Mouse (Mus musculus) neural tube, embryonic 13.5 days (tissue): Measurements from ENCODE around the gene Stradb. TPM values are rescaled to one million over a fixed set of nuclear protein-coding genes. Genes with fewer than 3 reads are reported as not detected.
A peak's percentile ranks its signal among the peaks of the same experiment; 100 is the strongest.
"Not testable (repeated sequence)": the region's sequence is repeated elsewhere in the genome, so short reads cannot be mapped to it uniquely, and the experiment has no call there.

Experiments used
- ATAC-seq: fragments of 200-750 bp; cut with Nextera tagmentation; 2 replicates; pipeline ENCODE4 v1.8.0; 2017; ENCODE audit warnings: low read depth, mild to moderate bottlenecking, moderate TSS enrichment, moderate library complexity
- H3K27ac ChIP-seq: fragments of 300-500 bp; sonication (generic); replicated peaks from 2 replicates; pipeline ENCODE4 v1.5.1; 2015; ENCODE audit warnings: moderate library complexity, mild to moderate bottlenecking, inconsistent platforms
- H3K27me3 ChIP-seq: fragments of 300-500 bp; sonication (generic); 2 replicates; pipeline ENCODE4 v1.6.1; 2015; ENCODE audit warnings: mild to moderate bottlenecking, inconsistent platforms
- H3K36me3 ChIP-seq: fragments of 300-500 bp; sonication (generic); 2 replicates; pipeline ENCODE4 v1.6.1; 2015; ENCODE audit warnings: mild to moderate bottlenecking, inconsistent platforms
- H3K4me1 ChIP-seq: fragments of 300-500 bp; sonication (generic); replicated peaks from 2 replicates; pipeline ENCODE4 v1.6.1; 2015; ENCODE audit warnings: inconsistent platforms
- H3K4me2 ChIP-seq: fragments of 300-500 bp; sonication (generic); 2 replicates; pipeline ENCODE4 v1.6.1; 2015; ENCODE audit warnings: inconsistent platforms, mild to moderate bottlenecking, moderate library complexity
- H3K4me3 ChIP-seq: fragments of 300-500 bp; sonication (generic); 2 replicates; pipeline ENCODE4 v1.5.1; 2015; ENCODE audit warnings: mild to moderate bottlenecking, inconsistent platforms
- H3K9ac ChIP-seq: fragments of 300-500 bp; sonication (generic); 2 replicates; pipeline ENCODE4 v1.6.1; 2015; ENCODE audit warnings: moderate library complexity, mild to moderate bottlenecking, inconsistent platforms
- H3K9me3 ChIP-seq: fragments of 300-500 bp; sonication (generic); 2 replicates; pipeline ENCODE4 v1.6.1; 2016; ENCODE audit warnings: inconsistent platforms
- WGBS: fragments of 180-500 bp; shearing (Covaris S2); methylation state at CpG from one replicate; pipeline ENCODE4 v1.1.7; 2015; 5-methylcytosine and 5-hydroxymethylcytosine counted together
- polyA plus RNA-seq: library from polyadenylated mRNA; unstranded; fragments of >200 nt; fragmentation: Nextera tagmentation; extraction: Ambion mirVana; gene quantifications from 2 replicates; pipeline ENCODE4 v1.2.1, GENCODE M21; 2015

The Stradb gene
- polyA plus RNA-seq, 1 experiment from 2014 or later = 72.9 TPM

DNA sequence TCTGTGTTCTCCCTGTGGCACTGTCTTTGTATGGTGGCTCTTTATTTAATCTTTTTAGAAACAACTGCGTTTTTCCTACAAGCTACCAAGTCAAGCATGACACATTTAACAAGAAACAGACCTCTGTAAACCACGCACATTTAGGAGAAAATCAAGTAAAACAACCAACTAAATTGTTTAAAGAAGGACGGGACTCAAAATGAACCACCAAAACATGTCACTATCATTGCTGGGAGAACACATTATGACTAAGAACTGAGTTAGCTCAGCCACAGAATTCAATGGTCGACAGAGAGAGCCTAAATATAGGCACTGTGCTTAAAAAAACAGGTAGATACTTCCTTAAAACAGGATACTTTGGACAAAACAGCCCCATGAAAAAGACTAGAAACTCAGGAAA, 20.3 kb upstream of the Stradb start:
- Histone ChIP-seq H3K9me3 (no peaks in the 10 kb centered on the region), H3K27me3 (no peaks in the 10 kb centered on the region), H3K27ac (no peak overlapping the region), H3K4me2 (no peak overlapping the region), H3K4me1 (peaks cover 20% of the 10 kb centered on the region), H3K36me3 (no peaks in the 10 kb centered on the region), H3K9ac (no peak overlapping the region), H3K4me3 (no peak overlapping the region)
- ATAC-seq = no peak
- 74% methylated on average over 4 of the region's 4 CpGs for WGBS

DNA sequence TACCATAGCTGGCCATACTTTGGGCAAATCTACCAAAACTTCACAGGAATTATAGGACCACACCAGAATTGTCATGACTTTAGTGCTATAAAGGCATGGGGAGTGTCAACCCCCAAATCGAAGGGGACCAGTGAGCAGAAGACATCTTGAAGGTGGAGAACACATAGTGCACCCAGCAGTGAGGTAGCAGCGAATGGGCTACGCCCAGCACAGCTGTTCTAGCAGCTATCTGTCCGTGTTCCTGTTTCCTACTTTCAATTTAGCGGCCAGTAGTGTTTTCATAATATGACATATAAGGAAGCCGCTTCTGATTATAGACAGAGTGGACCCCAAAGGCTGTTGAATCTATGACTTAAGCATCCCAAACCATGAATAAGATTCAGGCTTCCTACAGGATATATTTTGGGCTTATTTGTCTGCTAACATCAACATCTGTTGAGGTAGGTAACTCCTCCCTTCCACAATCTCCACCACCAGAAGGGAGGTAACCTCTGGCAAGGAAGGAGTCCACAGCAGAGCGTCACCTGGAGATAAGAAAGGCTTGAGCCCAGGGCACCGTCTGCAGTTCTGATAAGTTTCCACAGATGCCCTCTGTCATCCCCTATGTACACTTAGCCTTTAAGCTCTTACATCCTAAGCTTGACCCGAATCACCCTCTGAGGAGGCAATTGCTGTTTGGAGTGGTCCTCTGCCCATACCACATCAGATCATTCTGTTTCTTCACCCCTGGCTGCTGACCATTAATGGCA, 19.5 kb upstream of the Stradb start:
- no peaks in the 10 kb centered on the region for H3K36me3 ChIP-seq

DNA sequence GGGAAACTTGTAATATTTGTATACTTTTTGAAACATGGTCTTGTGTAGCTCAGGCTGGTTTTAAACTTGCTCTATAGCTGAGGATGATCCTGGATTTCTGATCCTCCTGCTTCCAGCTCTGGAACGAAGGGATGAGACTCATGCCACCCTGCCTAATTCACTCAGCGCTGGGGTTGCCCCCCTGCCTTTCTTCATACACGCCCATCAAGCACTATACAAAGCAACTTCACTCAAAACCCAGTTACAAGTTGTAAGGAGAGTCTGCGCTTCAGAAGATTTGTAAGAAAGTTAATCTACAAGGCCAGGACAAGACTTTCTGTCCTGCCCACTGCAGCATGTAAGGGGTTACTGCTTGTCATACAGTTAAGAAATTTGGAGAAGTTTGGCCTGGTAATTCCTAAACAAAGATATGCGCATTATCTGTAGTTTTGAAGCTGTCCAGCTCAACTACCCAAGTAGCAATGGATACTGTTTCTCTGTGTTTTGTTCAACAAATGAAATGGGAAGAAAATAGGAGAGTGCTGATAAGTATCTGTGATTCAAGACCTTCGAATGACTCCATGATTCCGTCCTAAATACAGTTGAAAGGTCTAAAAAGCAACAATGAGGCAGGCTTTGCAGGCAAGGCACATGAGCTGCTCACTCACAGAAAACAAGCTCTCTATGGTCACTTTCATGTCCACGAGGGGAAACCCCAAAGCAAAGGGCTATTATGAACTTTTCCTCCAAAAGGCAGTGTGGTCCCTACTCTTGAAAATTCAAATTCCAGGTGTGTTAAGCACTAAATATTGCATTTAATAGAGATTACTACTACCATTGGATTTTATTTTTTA, 18.5 kb upstream of the Stradb start:
- ATAC-seq = no peak
- no peaks in the 10 kb centered on the region for H3K27me3 ChIP-seq
- no peak overlapping the region for H3K4me2 ChIP-seq
- peaks cover 30% of the 10 kb centered on the region for H3K4me1 ChIP-seq
- H3K4me3 ChIP-seq = no peak overlapping the region
- 86% methylated on average over 8 of the region's 8 CpGs for WGBS
- H3K27ac ChIP-seq = no peak overlapping the region
- no peaks in the 10 kb centered on the region for H3K36me3 ChIP-seq
- H3K9me3 ChIP-seq = no peaks in the 10 kb centered on the region
- H3K9ac ChIP-seq = no peak overlapping the region

More for the DNA sequence above, 19.5 kb upstream of the Stradb start:
- Histone ChIP-seq H3K4me2 (no peak overlapping the region), H3K4me3 (no peak overlapping the region), H3K9me3 (no peaks in the 10 kb centered on the region), H3K4me1 (peaks cover 27% of the 10 kb centered on the region), H3K9ac (no peak overlapping the region), H3K27ac (no peak overlapping the region), H3K27me3 (no peaks in the 10 kb centered on the region)
- no peak for ATAC-seq
- WGBS = 97% methylated on average over 9 of the region's 9 CpGs

DNA sequence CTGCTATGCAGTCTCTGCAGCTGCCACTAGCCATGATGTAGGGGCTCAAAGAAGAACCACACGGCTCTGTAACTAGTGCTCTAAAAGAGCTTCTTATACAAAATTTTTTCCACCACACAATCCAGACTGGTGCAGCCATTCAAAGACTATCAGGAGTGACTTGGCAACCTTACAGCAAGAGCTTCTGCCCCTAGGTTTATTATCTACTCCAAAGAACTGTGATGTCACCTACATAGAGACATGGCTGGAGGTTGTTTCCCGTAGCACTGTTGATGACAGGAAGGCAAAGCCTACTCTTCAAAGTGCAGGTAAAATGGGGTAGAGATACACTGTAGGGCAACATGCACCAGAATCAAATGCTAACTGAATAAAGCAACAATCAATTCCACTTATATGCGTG, 17.6 kb upstream of the Stradb start:
- 91% methylated on average over 3 of the region's 3 CpGs for WGBS
- Histone ChIP-seq H3K9me3 (no peaks in the 10 kb centered on the region), H3K4me2 (no peak overlapping the region), H3K36me3 (no peaks in the 10 kb centered on the region), H3K27ac (no peak overlapping the region), H3K4me1 (peaks cover 30% of the 10 kb centered on the region), H3K27me3 (no peaks in the 10 kb centered on the region), H3K4me3 (no peak overlapping the region), H3K9ac (no peak overlapping the region)
- no peak for ATAC-seq

DNA sequence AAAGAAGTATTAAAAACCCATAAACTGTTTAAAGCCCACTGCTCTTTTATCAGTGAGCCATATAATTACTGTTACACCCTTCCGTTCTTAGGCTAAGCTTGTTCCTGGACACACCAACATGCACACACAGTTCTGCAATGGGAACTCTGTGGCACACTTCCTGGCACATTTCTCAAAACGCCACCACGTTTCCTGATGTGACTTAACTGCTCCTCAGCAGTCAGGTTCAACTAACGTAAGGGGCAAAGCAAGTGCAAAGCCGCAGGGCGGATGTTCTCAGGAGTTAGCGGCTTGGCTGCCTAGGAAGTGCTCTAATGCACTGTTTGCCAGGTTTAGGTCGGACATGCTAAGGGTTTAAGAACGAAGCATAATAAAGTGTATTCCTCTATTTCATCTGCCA, 17.1 kb upstream of the Stradb start:
- H3K4me2 ChIP-seq = no peak overlapping the region
- no peak for ATAC-seq
- no peak overlapping the region for H3K9ac ChIP-seq
- H3K4me3 ChIP-seq = no peak overlapping the region
- H3K27ac ChIP-seq = no peak overlapping the region
- 84% methylated on average over 9 of the region's 9 CpGs for WGBS
- no peaks in the 10 kb centered on the region for H3K27me3 ChIP-seq
- H3K36me3 ChIP-seq = no peaks in the 10 kb centered on the region
- no peaks in the 10 kb centered on the region for H3K9me3 ChIP-seq
- peaks cover 30% of the 10 kb centered on the region for H3K4me1 ChIP-seq

DNA sequence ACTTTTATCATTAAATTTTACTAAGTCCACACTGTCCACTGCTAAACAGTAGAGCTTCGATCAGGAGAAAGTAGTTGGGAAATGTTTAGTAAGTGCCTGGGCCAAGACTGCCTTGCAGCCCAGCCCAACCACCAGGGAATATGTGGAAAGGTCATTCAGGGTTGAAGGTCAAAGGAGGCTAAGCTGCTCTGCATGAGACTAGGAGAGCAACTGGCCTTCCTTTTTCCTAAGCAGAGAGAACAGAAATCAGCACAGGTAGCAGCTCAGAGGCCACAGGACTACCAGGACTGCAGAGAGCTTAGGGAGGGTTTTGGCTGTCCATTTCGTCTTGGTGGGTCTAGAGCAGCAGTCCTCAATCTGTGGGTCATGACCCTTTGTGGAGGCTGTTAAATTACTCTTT, 15.4 kb upstream of the Stradb start:
- H3K4me2 ChIP-seq = no peak overlapping the region
- no peak overlapping the region for H3K4me3 ChIP-seq
- H3K27me3 ChIP-seq = no peaks in the 10 kb centered on the region
- no peaks in the 10 kb centered on the region for H3K9me3 ChIP-seq
- H3K27ac ChIP-seq = no peak overlapping the region
- no peaks in the 10 kb centered on the region for H3K36me3 ChIP-seq
- ATAC-seq = no peak
- H3K9ac ChIP-seq = no peak overlapping the region
- H3K4me1 ChIP-seq = peaks cover 22% of the 10 kb centered on the region
- WGBS = 66% methylated on average over 2 of the region's 2 CpGs

DNA sequence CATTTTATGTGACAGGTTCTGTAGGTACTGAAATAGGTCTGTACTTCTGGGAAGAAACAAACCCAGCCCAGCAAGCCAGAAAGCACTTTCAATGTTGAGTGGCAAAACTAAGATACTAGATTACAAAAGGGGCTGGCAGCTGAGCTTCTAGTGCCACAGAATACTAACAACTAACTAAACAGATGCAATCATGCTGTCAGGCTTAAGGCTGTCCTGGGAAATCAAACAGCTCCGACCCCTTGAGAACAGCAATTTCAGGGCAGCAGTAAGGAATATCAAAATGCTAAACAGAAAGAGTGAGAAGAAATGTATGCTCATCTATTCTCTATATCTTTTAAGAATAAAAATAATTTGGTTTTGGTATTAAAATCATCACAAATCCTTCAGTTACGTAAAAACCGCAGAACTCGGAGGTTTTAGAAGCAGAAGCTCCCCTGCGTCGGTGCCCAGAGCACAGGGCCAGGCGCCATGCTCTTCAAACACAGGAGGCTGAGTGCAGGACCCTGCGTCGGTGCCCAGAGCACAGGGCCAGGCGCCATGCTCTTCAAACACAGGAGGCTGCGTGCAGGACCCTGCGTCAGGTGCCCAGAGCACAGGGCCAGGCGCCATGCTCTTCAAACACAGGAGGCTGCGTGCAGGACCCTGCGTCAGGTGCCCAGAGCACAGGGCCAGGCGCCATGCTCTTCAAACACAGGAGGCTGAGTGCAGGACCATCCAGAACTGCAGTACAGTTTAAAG, 14.4 kb upstream of the Stradb start:
- not testable (repeated sequence) for H3K27me3 ChIP-seq, H3K36me3 ChIP-seq, H3K9me3 ChIP-seq, H3K4me3 ChIP-seq, H3K4me2 ChIP-seq, H3K9ac ChIP-seq
- ATAC-seq = peak; percentile 56; the same call in 1 of the 2 replicates
- H3K27ac ChIP-seq = 0 out of 2 replicates have a peak overlapping the region, but pooled peaks have one; percentile 23
- WGBS = 85% methylated on average over 16 of the region's 16 CpGs
- peaks cover 22% of the 10 kb centered on the region for H3K4me1 ChIP-seq

DNA sequence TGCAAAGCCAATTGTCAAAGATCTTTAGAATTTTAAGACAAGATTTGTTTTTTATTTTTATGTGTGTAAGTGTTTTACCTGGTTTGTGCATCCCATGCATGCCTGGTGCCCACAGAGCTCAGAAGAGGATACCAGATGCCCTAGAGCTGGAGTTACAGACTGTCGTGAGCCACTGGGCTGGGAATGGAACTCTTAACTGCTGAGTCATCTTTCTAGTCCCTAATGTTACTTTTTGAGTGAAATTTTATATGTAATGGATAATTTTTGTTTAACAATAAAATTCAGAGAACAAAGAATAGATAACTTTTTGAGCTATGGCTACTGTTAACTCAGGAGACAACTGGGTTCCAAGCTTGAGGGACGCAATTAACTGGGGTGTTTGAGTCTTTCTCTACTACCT, 13.6 kb upstream of the Stradb start:
- Histone ChIP-seq H3K4me2 (no peak overlapping the region), H3K36me3 (no peaks in the 10 kb centered on the region), H3K27ac (no peak overlapping the region), H3K9me3 (no peaks in the 10 kb centered on the region), H3K4me1 (peaks cover 22% of the 10 kb centered on the region), H3K9ac (no peak overlapping the region), H3K4me3 (no peak overlapping the region), H3K27me3 (no peaks in the 10 kb centered on the region)
- no peak for ATAC-seq
- 78% methylated on average over 2 of the region's 2 CpGs for WGBS

DNA sequence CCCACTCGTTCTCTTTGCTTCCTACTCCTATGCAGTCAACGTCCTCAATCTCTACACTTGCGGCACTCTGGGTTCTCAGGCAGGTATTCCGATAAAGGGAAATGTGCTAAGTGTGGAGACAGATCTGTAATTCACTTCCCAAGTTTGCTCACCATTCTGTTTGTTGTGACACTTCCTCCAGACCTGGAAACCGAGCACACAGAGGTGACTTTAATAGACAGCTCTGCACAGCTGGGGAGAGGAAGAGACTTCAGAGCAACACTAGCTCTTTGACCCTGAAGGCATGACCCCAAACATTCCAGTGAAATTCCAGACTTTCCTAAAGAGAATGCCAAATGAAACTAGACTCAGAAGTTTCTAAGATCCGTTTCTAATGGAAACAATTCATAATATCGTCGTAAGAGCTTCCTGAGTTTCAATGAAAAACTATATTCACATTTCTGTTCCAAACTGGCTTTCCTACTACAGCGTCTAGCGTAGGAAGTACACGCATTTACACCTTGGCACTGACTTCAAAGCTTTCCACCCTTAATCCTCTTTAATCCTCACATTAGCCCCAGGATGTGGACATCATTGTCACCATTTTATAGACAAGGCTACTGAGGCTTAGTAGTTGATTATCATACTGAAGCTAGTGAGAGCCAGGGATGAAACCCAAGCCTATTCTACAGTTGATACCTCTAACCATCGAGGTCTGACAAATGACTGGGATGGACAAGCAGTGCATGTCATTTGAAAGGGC, 12.0 kb upstream of the Stradb start:
- Histone ChIP-seq H3K4me2 (no peak overlapping the region), H3K4me3 (no peak overlapping the region), H3K9me3 (no peaks in the 10 kb centered on the region), H3K27me3 (no peaks in the 10 kb centered on the region), H3K36me3 (no peaks in the 10 kb centered on the region), H3K9ac (no peak overlapping the region), H3K4me1 (peaks cover 22% of the 10 kb centered on the region), H3K27ac (no peak overlapping the region; the same call in 1 of the 2 replicates)
- ATAC-seq = no peak
- 74% methylated on average over 12 of the region's 12 CpGs for WGBS

DNA sequence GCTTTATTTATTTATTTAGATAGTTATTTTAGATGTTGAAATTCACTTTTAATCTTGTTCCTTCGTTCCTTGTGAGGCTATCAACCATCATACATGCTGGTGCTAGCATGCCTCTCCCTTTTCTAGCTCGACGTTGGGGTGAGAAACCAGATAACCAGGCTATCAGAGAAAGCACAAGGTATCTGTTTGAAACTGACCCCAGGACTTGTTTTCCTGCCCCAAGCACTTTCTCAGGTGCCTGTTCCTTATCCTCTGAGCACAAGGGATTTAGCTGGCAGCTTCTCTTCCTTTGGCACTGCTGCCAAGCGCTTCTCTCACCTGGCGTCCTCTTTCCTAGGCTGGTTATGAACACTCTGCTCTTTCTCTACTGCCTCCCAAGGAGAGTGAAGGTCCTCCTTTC, 10.9 kb upstream of the Stradb start:
- Histone ChIP-seq H3K36me3 (no peaks in the 10 kb centered on the region), H3K4me2 (no peak overlapping the region), H3K27me3 (no peaks in the 10 kb centered on the region), H3K9ac (no peak overlapping the region), H3K27ac (no peak overlapping the region), H3K4me1 (peaks cover 19% of the 10 kb centered on the region), H3K4me3 (no peak overlapping the region), H3K9me3 (no peaks in the 10 kb centered on the region)
- WGBS = 88% methylated on average over 5 of the region's 5 CpGs
- ATAC-seq = no peak

DNA sequence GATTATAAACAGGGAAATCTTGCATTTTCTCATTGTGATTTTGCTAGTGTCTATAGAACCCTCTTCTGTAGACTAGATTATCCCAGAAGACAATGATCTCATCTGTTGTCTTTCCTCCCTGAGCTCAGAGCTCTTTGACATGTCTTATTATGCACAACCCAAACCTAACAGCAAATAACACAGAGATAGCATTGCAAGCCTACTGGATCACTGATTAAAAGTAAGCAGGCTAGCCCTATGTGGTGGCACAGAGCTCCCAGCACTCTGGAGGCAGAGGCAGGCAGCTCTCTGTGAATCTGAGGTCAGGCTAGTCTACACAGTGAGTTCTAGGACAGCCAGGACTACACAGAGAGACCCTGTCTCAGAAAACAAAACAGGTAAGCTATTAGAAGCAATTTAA, 10.5 kb upstream of the Stradb start:
- peaks cover 18% of the 10 kb centered on the region for H3K4me1 ChIP-seq
- no peaks in the 10 kb centered on the region for H3K9me3 ChIP-seq
- no peaks in the 10 kb centered on the region for H3K27me3 ChIP-seq
- H3K27ac ChIP-seq = no peak overlapping the region
- ATAC-seq = no peak
- H3K9ac ChIP-seq = no peak overlapping the region
- no peak overlapping the region for H3K4me3 ChIP-seq
- no peaks in the 10 kb centered on the region for H3K36me3 ChIP-seq
- no peak overlapping the region for H3K4me2 ChIP-seq
